Mouse (Mus musculus) thymus, adult 2 months (tissue): ENCODE measurements around the gene Pnpla2.

ENCODE experiments used
- CTCF ChIP-seq: fragments of 200-500 bp; IDR thresholded peaks from 2 replicates; pipeline ENCODE4 v1.5.1; 2012; ENCODE audit warnings: mild to moderate bottlenecking, control low read depth, low read length, moderate library complexity, borderline replicate concordance; ENCODE audit not compliant: control insufficient read depth, poor library complexity, insufficient read depth; ENCODE audit errors: extremely low read depth
- POLR2A ChIP-seq: fragments of 200-500 bp; IDR thresholded peaks from 2 replicates; pipeline ENCODE4 v1.6.1; 2012; ENCODE audit warnings: mild to moderate bottlenecking, low read length, control low read depth, moderate library complexity; ENCODE audit not compliant: control insufficient read depth, poor library complexity, insufficient read depth; ENCODE audit errors: extremely low read depth

DNA sequence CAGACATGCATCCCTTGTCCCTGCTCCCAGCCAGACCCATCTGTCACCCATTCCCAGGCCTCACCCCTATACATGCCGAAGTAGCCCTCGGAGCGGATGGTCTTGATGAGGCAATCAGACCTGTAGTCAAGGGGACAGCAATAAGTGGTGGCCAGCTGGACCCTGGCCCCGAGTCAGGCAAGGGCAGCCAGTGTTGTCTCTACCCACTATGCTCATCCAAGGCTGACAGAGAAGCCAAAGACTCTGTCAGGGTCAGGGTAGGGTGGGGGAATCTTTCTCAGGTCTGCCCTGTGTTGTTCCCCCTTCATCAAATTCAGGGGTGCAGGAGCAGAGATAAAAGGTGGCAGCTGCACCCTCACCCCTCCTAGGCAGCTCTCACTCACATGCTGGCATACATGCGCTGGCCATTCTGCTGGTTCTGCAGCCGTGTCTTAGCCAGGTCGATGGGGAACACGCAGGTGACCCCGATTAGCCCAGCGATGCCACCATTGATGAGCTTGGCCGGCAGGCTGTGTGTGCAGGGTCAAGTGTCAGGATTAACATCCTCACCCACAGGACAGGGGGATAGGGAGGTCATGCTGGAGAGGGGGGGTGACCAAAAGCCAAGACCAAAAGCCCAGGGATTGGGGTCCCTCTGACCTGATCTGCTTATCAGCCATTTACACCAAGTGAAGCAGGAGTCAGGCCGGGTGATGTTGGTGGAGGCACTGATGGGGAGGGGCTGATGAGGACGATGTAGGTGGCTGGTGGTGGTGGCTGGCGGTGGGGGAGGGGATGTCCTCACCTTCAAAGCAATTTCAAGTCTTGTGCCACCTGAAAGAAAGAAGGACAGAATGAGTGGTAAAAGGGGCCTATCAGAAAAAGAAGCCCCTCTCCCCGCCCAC, 21.2 kb upstream of the Pnpla2 start:
- TF ChIP-seq POLR2A, result no peak
- TF ChIP-seq CTCF, result no peak
